Mouse (Mus musculus) limb, embryonic 12.5 days (tissue): Measurements from ENCODE around the gene Syap1. TPM values are rescaled to one million over a fixed set of nuclear protein-coding genes. Genes with fewer than 3 reads are reported as not detected.
"Not testable (repeated sequence)": the region's sequence is repeated elsewhere in the genome, so short reads cannot be mapped to it uniquely, and the experiment has no call there.

Source experiments
- ATAC-seq: fragments of 200-750 bp; cut with Nextera tagmentation; 2 replicates; pipeline ENCODE4 v1.8.0; 2017; ENCODE audit warnings: low read depth, moderate TSS enrichment; ENCODE audit not compliant: insufficient number of reproducible peaks, insufficient read depth, low FRiP score, low TSS enrichment
- H3K27ac ChIP-seq: fragments of 300-500 bp; sonication (generic); 2 replicates; pipeline ENCODE4 v1.5.1; 2016; ENCODE audit warnings: mild to moderate bottlenecking, moderate library complexity
- H3K27me3 ChIP-seq: fragments of 300-500 bp; sonication (generic); 2 replicates; pipeline ENCODE4 v1.6.1; 2016; ENCODE audit warnings: mild to moderate bottlenecking, moderate library complexity
- H3K36me3 ChIP-seq: fragments of 300-500 bp; sonication (generic); 2 replicates; pipeline ENCODE4 v1.6.1; 2016; ENCODE audit warnings: mild to moderate bottlenecking, moderate library complexity
- H3K4me1 ChIP-seq: fragments of 300-500 bp; sonication (generic); replicated peaks from 2 replicates; pipeline ENCODE4 v1.6.1; 2016
- H3K4me2 ChIP-seq: fragments of 300-500 bp; sonication (generic); 2 replicates; pipeline ENCODE4 v1.6.1; 2016; ENCODE audit warnings: mild to moderate bottlenecking, moderate library complexity
- H3K4me3 ChIP-seq: fragments of 300-500 bp; sonication (generic); replicated peaks from 2 replicates; pipeline ENCODE4 v1.5.1; 2016; ENCODE audit warnings: mild to moderate bottlenecking
- H3K9ac ChIP-seq: fragments of 300-500 bp; sonication (generic); replicated peaks from 2 replicates; pipeline ENCODE4 v1.6.1; 2016; ENCODE audit warnings: mild to moderate bottlenecking, moderate library complexity
- H3K9me3 ChIP-seq: fragments of 300-500 bp; sonication (generic); 2 replicates; pipeline ENCODE4 v1.6.1; 2016; ENCODE audit warnings: mild to moderate bottlenecking, moderate library complexity
- WGBS: fragments of 180-500 bp; shearing (Covaris S2); methylation state at CpG from one replicate; pipeline ENCODE4 v1.1.7; 2016; 5-methylcytosine and 5-hydroxymethylcytosine counted together
- polyA plus RNA-seq: library from polyadenylated mRNA; unstranded; fragments of >200 nt; fragmentation: Nextera tagmentation; extraction: Ambion mirVana; gene quantifications from 2 replicates; pipeline ENCODE4 v1.2.1, GENCODE M21; 2016

Syap1 gene
- polyA plus RNA-seq, 1 experiment from 2014 or later = 50.3 TPM

DNA sequence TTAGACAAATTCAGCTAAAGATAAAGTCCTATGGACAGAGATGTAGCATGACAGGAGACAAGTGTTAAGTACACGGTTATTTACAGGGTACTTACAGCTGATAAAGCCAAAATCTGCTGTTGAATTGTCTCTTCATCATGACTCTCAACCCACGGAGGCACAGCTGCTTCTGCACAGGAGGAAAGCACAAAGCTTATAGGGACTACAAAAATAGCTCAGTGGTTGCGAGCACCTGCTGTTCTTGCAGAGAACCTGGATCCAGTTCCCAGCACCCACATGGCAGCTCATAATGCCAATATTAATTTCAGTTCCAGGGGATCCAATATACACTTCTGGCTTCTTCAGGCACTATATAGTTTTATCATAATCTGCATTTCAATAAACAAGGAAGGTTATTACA is 10.0 kb downstream of the Syap1 start:
- peaks cover 49% of the 10 kb centered on the region for H3K36me3 ChIP-seq
- H3K4me2 ChIP-seq = no peak overlapping the region
- 88% methylated on average over 3 of the region's 3 CpGs for WGBS

DNA sequence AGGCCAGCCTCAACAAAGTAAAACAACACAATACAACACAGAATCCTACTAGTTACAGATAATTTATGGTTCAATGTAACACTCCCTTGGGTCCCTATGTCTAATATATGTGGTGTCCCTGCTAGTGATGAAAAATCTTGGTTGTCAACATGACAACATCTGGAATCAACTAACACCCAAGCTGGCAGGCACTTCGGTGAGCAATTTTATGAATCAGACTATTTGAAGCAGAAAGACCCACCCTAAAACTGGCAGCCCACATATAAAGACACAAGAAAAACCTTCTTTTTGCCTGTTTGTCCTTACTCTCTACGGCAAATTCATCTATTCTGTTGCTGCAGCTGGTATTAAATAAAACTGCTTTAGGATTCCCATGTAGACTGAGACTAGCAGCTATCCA is 14.5 kb downstream of the Syap1 start:
- H3K27me3 ChIP-seq = 0 out of 2 replicates have a peak, but pooled peaks cover 4% of the 10 kb centered on the region
- H3K4me3 ChIP-seq = no peak overlapping the region
- no peak overlapping the region for H3K4me2 ChIP-seq
- no peak for ATAC-seq
- H3K4me1 ChIP-seq = no peaks in the 10 kb centered on the region
- no peak overlapping the region for H3K9ac ChIP-seq
- no peaks in the 10 kb centered on the region for H3K9me3 ChIP-seq
- peaks cover 33% of the 10 kb centered on the region for H3K36me3 ChIP-seq
- no peak overlapping the region for H3K27ac ChIP-seq
- WGBS = 40% methylated on average over 2 of the region's 2 CpGs

More for the DNA sequence above, 10.0 kb downstream of the Syap1 start:
- ATAC-seq = no peak
- H3K4me1 ChIP-seq = no peaks in the 10 kb centered on the region
- H3K9me3 ChIP-seq = no peaks in the 10 kb centered on the region
- H3K9ac ChIP-seq = no peak overlapping the region
- H3K27ac ChIP-seq = no peak overlapping the region
- H3K27me3 ChIP-seq = no peaks in the 10 kb centered on the region
- no peak overlapping the region for H3K4me3 ChIP-seq

DNA sequence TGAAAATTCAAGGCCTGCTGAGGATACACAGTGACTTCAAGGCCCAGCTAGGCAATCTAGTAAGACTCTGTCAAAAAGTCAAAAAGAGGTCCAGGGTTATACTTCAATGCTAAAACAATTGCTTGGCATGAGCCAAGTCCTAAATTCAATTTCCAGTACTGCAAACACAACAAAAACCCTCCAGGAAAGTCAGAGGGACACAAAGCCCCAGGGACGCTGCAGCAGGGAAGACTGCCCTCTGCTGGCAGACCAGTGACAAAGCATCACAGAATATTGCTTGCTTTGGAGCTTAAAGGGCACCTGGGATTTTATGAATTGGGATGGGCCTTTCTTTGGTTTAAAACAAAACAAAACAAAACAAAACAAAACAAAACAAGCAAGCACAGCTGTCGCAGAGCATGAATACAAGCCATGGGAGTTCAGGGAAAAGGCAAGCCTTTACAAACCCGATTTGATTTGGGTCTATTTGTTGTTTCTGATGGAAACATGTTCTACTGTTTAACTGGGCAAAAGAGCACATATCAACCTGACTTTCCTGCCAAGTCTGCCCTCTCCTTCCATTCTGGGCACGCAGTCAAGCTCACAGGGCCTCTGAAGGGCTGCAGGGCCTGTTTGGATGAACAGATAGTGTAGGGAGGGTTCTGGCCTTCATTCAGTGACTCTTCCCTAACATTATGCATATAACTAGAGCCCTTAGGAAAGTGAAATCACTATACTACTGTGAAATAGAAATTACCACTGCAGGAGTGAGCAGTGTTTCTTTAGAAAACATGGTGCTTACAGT is 16.3 kb downstream of the Syap1 start:
- ATAC-seq = no peak
- peaks cover 7% of the 10 kb centered on the region; the same call in 1 of the 2 replicates for H3K27me3 ChIP-seq
- H3K4me2 ChIP-seq = no peak overlapping the region
- 47% methylated on average over 4 of the region's 4 CpGs for WGBS
- no peaks in the 10 kb centered on the region for H3K4me1 ChIP-seq
- H3K36me3 ChIP-seq = peaks cover 27% of the 10 kb centered on the region
- no peak overlapping the region for H3K9ac ChIP-seq
- no peaks in the 10 kb centered on the region for H3K9me3 ChIP-seq
- no peak overlapping the region for H3K27ac ChIP-seq
- no peak overlapping the region for H3K4me3 ChIP-seq

DNA sequence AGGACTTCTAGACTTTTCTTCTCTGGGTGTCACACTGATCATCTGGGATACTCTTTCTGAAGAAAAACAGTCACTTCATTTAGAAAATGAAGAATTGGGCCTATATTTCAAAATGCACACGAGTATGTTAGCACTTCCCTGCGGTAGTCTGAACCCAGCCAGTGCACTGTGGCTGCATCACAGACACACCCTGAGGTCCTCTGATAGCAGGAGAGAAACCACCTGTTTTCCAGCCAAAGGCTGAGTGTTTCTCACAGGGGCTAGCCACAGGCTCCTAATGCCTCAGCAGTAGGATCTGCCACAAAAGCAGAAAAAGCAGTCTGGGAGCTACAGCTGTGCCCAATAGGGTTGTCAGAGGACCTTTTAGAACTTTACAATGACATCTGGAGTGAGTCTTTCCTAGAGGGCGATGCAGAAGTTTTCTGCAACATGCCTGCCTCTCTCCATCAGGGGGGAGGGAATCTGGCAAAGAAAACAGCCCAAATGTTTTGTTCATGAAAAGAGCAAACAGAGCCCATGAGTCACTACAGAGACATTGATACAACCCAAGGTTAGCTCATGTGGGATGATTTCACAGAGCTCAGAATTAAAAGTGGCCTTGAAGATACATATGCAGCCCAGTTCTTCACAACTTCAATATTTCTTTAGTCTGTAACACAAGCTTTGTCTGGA is 19.8 kb downstream of the Syap1 start:
- H3K9me3 ChIP-seq = no peaks in the 10 kb centered on the region
- no peak overlapping the region for H3K4me3 ChIP-seq
- WGBS = 73% methylated on average over 3 of the region's 3 CpGs
- H3K4me1 ChIP-seq = no peaks in the 10 kb centered on the region
- H3K27me3 ChIP-seq = peaks cover 7% of the 10 kb centered on the region; the same call in 1 of the 2 replicates
- no peak overlapping the region for H3K27ac ChIP-seq
- H3K36me3 ChIP-seq = peaks cover 26% of the 10 kb centered on the region
- H3K9ac ChIP-seq = no peak overlapping the region
- no peak for ATAC-seq
- H3K4me2 ChIP-seq = no peak overlapping the region

DNA sequence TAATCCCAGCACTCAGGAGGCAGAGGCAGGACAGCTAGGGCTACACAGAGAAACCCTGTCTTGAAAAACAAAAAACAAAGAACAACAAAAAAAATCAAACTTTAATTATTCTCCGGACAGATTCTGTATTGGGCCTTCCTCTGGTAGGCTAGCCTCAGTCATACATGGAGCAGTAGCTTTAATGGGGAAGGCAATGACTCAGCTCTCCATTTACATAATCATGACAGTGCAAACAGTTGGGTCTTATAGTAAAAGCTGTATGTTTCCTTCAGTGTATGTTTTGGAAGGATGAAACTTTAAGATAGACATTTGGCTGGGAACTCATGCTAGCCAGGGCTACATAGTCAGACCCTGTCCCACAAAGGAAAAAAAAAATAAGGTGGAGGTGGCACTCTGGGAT is 39.6 kb downstream of the Syap1 start:
- no peaks in the 10 kb centered on the region for H3K4me1 ChIP-seq
- WGBS = 83% methylated on average over 1 of the region's 1 CpGs
- H3K9me3 ChIP-seq = no peaks in the 10 kb centered on the region
- H3K4me2 ChIP-seq = no peak overlapping the region
- H3K9ac ChIP-seq = no peak overlapping the region
- H3K36me3 ChIP-seq = no peaks in the 10 kb centered on the region
- no peak overlapping the region for H3K27ac ChIP-seq
- no peak for ATAC-seq
- H3K27me3 ChIP-seq = no peaks in the 10 kb centered on the region
- no peak overlapping the region for H3K4me3 ChIP-seq

DNA sequence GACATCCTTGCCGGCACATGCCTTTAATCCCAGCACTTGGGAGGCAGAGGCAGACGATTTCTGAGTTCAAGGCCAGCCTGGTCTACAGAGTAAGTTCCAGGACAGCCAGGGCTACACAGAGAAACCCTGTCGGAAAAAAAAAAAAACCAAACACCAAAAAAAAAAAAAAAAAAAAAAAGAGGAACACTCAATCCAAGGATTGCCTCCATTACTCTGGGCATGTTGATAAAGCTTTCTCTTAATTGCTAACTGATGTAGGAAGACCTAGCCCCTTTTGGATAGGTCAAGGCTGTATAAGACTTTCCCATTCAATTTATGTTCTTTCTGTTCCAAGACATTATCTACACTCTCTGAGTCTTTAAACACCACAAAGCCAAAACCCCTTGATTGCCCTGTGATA is 42.7 kb downstream of the Syap1 start:
- H3K4me2 ChIP-seq = no peak overlapping the region
- no peaks in the 10 kb centered on the region for H3K36me3 ChIP-seq
- no peak overlapping the region for H3K9ac ChIP-seq
- H3K4me3 ChIP-seq = no peak overlapping the region
- no peak overlapping the region for H3K27ac ChIP-seq
- H3K9me3 ChIP-seq = no peaks in the 10 kb centered on the region
- 89% methylated on average over 3 of the region's 3 CpGs for WGBS
- 0 out of 2 replicates have a peak, but pooled peaks cover 5% of the 10 kb centered on the region for H3K27me3 ChIP-seq
- H3K4me1 ChIP-seq = no peaks in the 10 kb centered on the region
- ATAC-seq = no peak

DNA sequence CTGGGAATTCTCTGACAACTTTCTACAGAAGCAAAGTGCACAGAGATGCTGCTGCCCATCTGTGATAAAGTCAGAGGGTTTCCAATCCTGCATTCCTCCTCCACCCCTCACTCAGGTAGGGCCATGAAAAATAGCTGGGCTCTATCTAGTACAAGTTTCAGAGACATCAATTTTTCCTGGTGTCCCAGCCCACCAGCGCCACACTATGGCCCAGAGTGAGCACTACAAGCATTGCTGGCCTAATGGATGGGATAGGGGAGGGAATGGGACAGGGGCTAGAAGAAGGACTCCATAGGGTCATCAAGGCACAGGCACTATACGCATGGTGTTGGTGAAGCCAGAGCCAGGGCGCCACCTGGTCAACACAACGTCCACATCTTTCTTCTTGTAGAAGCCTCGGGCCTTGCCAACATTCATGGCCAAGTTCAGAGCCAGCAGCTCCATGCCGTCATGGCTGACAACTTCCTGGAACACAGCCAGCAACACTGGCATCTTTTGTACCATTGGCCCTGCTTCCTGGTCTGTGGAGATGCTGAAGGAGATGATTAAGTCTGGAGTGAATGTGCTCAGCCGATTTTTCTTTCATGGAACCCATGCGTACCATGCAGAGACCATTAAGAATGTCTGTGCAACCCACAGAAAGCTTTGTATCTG is 43.7 kb downstream of the Syap1 start:
- 75% methylated on average over 8 of the region's 8 CpGs for WGBS
- H3K4me1 ChIP-seq = no peaks in the 10 kb centered on the region
- no peak overlapping the region for H3K4me3 ChIP-seq
- H3K27ac ChIP-seq = no peak overlapping the region
- H3K27me3 ChIP-seq = 0 out of 2 replicates have a peak, but pooled peaks cover 5% of the 10 kb centered on the region
- no peak overlapping the region for H3K9ac ChIP-seq
- no peaks in the 10 kb centered on the region for H3K9me3 ChIP-seq
- H3K4me2 ChIP-seq = no peak overlapping the region
- ATAC-seq = no peak
- no peaks in the 10 kb centered on the region for H3K36me3 ChIP-seq

DNA sequence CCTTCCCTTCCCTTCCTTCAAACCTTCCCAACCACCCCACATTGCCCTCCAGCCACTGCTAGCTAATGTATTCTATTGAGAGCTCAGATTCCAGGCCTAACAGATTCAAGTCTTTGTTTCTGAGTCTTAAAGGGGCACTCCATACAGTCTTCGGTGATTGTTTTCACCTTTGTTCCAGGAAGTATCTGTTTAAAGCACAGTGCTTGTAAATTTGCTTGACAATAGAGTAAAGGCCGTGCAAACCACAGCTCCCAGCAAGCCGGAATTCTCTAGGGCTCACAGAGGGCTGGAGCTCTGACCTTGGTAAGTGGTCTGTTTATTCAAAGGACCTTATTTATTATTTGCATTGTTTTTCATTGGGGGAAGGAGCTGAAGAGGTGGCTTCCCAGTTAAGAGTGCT is 56.1 kb downstream of the Syap1 start:
- Histone ChIP-seq H3K36me3 (no peaks in the 10 kb centered on the region), H3K4me2 (no peak overlapping the region), H3K4me1 (no peaks in the 10 kb centered on the region), H3K9me3 (no peaks in the 10 kb centered on the region), H3K27ac (no peak overlapping the region), H3K4me3 (no peak overlapping the region), H3K9ac (no peak overlapping the region), H3K27me3 (peaks cover 17% of the 10 kb centered on the region)
- 51% methylated on average over 3 of the region's 3 CpGs for WGBS
- ATAC-seq = no peak

DNA sequence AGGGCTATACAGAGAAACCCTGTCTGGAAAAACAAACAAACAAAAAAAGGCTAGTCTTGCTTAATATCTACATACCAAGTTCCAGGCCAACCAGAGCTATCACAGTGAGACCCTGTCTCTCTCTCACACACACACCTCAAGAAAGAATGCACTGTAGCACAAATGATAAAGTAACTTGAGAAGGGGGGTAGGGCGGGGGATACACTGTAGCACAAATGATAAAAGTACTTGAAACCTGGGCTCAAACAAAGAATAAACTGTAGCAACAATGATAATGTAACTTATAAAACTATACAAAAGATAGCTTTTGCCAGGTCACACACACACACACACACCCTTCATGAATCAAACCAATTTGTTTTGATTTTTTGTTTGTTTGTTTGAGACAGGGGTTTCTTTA is 56.7 kb downstream of the Syap1 start:
- Histone ChIP-seq H3K27me3 (peaks cover 17% of the 10 kb centered on the region), H3K9ac (no peak overlapping the region), H3K36me3 (no peaks in the 10 kb centered on the region), H3K4me2 (no peak overlapping the region), H3K27ac (no peak overlapping the region), H3K4me3 (no peak overlapping the region), H3K9me3 (no peaks in the 10 kb centered on the region), H3K4me1 (no peaks in the 10 kb centered on the region)
- WGBS = 68% methylated on average over 1 of the region's 1 CpGs
- ATAC-seq = no peak

DNA sequence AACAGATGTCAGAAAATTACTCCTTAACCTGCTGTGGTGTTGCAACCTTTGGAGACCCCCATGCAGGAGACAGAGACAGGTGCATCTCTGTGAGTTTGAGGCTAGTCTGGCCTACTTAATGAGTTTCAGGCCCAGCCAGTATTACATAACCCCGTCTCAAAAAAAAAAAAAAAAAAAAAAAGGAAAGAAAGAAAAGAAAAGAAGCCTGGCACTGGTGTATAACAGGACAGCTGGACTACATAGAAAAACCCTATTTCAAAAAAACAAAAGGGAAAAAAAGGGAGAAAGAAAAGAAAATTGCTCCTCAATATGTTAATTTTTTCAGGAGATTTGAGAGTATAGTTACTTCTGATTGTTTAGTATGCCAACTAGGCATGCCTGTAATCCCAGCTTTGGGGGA is 57.2 kb downstream of the Syap1 start:
- Histone ChIP-seq H3K4me2 (no peak overlapping the region), H3K27ac (no peak overlapping the region), H3K27me3 (peaks cover 17% of the 10 kb centered on the region), H3K36me3 (no peaks in the 10 kb centered on the region), H3K4me1 (no peaks in the 10 kb centered on the region), H3K9ac (no peak overlapping the region), H3K9me3 (no peaks in the 10 kb centered on the region), H3K4me3 (no peak overlapping the region)
- no peak for ATAC-seq
- WGBS = 58% methylated on average over 1 of the region's 1 CpGs

DNA sequence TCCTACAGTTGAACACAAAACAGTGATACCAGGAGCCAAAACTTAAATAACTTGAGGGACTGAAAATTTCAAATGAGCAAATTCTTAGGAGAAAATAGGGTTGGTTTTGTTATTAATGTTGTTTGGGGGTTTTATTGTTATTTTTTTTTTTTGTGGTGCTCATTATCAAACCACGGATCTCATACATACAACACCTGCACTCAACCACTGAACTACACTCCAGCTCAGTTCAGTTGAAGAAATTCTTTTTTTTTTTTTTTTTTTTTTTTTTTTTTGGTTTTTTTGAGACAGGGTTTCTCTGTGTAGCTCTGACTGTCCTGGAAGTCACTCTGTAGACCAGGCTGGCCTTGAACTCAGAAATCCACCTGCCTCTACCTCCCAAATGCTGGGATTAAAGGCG is 57.9 kb downstream of the Syap1 start:
- H3K4me3 ChIP-seq, H3K9ac ChIP-seq, H3K9me3 ChIP-seq, H3K36me3 ChIP-seq, H3K27ac ChIP-seq, H3K4me2 ChIP-seq, H3K4me1 ChIP-seq, ATAC-seq: not testable (repeated sequence)
- H3K27me3 ChIP-seq = peaks cover 17% of the 10 kb centered on the region
- WGBS = 50% methylated on average over 2 of the region's 2 CpGs
